Mouse (Mus musculus) heart, adult 8-10 months (tissue): ENCODE measurements around the gene Dhh. TPM values are rescaled to one million over a fixed set of nuclear protein-coding genes. Genes with fewer than 3 reads are reported as not detected.

Experiments used
- DNase-seq: peaks from one replicate; pipeline ENCODE4 v3.0.0; 2022; ENCODE audit warnings: low spot score
- total RNA-seq, 4 experiments: library from RNA; stranded (reverse); gene quantifications; 2 replicates each; pipeline ENCODE4 v1.2.4; 2022

The Dhh gene
- total RNA-seq, 4 experiments from 2014 or later, result 0.72 to 1.6 (median 1.0) TPM

- no peak for DNase-seq
Observed at GRCm38 (mm10) chr15:98851229-98851818, 47.0 kb downstream of the Dhh start.

GRCm38 (mm10) chr15:98850668-98851067 is 47.7 kb downstream of the Dhh start:
- no peak for DNase-seq

GRCm38 (mm10) chr15:98849956-98850600 is 48.3 kb downstream of the Dhh start:
- DNase-seq, result no peak

DNA sequence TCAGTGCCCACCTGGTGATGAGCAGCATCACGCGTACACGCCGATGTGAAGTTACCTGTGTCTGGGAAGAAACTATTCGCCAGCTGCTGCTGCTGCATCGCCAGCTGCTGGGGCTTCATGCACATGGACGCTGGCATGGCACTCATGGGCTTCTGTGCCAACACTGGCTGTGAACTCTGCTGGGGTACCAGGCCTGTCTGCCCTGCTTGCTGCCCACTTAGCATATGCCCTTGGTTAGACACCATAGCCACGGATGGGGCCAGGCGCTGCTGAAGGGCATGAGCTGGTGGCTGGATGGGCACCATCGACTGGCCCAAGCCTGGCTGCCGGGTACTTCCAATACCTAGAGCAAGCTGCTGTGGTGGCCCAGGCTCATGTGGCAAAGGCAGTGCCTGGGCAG is 49.2 kb downstream of the Dhh start:
- no peak for DNase-seq

DNA sequence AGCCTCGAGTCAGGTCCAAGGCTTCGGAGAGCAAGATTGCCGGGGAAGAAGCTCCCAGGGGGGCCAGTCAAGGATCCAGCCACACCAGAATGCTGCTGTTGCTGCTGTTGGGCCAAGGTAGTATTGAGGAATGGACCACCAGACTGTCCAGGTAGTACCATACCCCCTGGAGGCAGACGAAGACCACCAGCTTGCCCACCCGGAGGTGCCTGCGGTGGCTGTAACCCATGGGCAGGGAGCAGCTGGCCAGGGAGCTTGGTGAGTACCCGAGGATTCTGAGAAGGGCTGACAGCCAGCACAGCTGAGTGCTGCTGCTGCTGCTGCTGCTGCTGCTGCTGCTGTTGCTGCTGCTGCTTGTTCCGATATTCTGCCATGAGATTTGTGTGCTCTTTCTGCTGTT is 52.2 kb downstream of the Dhh start:
- DNase-seq, result no peak

DNA sequence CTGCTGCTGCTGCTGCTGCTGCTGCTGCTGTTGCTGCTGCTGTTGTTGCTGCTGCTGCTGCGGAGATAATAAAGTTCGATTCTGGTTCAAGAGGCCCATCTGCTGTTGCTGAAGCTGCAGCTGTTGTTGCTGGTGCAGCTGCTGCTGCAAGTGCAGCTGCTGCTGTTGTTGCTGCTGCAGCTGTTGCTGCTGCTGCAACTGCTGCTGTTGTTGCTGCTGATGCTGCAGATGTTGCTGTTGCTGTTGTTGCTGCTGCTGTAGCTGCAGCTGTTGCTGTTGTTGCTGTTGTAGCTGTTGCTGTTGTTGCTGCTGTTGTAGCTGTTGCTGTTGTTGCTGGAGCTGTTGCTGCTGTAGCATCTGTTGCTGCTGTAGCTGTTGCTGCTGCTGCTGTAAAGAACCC is 53.2 kb downstream of the Dhh start:
- no peak for DNase-seq

DNA sequence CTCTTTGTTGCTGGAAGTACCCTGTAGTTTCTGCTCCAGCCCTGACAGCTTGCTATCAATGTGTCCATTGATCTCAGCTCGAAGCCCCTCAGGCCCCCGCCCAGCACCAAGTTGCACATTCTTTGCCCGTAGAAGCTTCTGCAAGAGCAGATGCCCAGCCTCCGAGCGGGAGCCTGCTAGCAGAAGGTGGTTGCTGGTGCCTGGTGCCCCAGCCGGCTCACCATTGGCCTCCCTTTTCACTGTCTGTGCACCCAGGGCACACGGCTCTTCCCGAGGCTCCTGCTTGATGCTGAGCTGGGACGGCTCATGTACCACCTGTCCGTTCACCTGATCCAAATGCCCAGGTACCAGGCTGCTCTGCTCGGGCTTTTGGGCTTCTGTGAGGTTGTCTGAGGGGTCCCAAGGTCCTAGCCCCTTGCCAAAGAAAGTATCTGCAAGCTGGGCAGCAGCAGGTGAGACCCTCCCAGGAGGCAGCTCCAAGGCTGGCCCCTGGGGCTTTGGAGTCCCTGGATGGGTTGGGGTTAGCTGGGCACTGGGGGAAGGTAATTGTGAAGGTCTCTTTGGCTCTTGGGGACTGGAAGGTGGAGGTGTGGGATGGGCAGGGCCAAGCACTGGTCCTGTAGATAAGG is 54.6 kb downstream of the Dhh start:
- DNase-seq, result no peak

Other genes starting within 250 kb of the Dhh start
- gene Ddx23, start 235.6 kb downstream of the Dhh start, total RNA-seq, result 10 to 100 TPM; 53.2 to 61.7 (median 56.4) TPM
- 1 to 10 TPM in 3 of 4 experiments, under 1 TPM in 1; 1.00 to 2.1 (median 1.2) TPM for gene Rnd1, start 221.1 kb downstream of the Dhh start, total RNA-seq
- gene Ccdc65, start 190.3 kb downstream of the Dhh start, total RNA-seq, result 1 to 10 TPM in 1 of 4 experiments, under 1 TPM in 3; 0.41 to 1.1 (median 0.84) TPM
- 1 to 10 TPM; 5.6 to 9.4 (median 7.7) TPM for gene Fkbp11, start 170.3 kb downstream of the Dhh start, total RNA-seq
- gene Arf3, start 135.3 kb downstream of the Dhh start, total RNA-seq, result 10 to 100 TPM; 18.0 to 20.9 (median 19.1) TPM
- under 1 TPM in 3 of 4 experiments, not detected in 1; 0.16 to 0.44 (median 0.26) TPM for gene Wnt10b, start 120.4 kb downstream of the Dhh start, total RNA-seq
- gene Wnt1, start 108.7 kb downstream of the Dhh start, total RNA-seq, result not detected
- gene Ddn, start 89.0 kb downstream of the Dhh start, total RNA-seq, result under 1 TPM; 0.63 to 0.84 (median 0.72) TPM
- 100 to 1,000 TPM in 2 of 4 experiments, 10 to 100 TPM in 2; 96.7 to 129 (median 109) TPM for gene Prkag1, start 67.0 kb downstream of the Dhh start, total RNA-seq
- gene Kmt2d, start 27.3 kb downstream of the Dhh start, total RNA-seq, result 10 to 100 TPM; 54.7 to 66.1 (median 59.8) TPM
- 1 to 10 TPM; 1.2 to 2.8 (median 1.9) TPM for gene Rhebl1, start 4.0 kb downstream of the Dhh start, total RNA-seq
- gene Lmbr1l, start 19.7 kb upstream of the Dhh start, total RNA-seq, result 10 to 100 TPM in 2 of 4 experiments, 1 to 10 TPM in 2; 7.3 to 12.2 (median 10.0) TPM
- 100 to 1,000 TPM; 106 to 156 (median 115) TPM for gene Tuba1b, start 36.0 kb upstream of the Dhh start, total RNA-seq
- not detected for gene Gm49450, start 55.0 kb upstream of the Dhh start, total RNA-seq
- 10 to 100 TPM; 37.4 to 83.6 (median 67.3) TPM for gene Tuba1a, start 55.2 kb upstream of the Dhh start, total RNA-seq
- 10 to 100 TPM; 32.2 to 40.4 (median 33.3) TPM for gene Tuba1c, start 131.4 kb upstream of the Dhh start, total RNA-seq
- gene Prph, start 156.6 kb upstream of the Dhh start, total RNA-seq, result 1 to 10 TPM in 1 of 4 experiments, under 1 TPM in 3; 0.16 to 1.4 (median 0.47) TPM
- gene Troap, start 176.0 kb upstream of the Dhh start, total RNA-seq, result under 1 TPM in 2 of 4 experiments, not detected in 2; 0.22 to 0.35 TPM
- gene C1ql4, start 189.3 kb upstream of the Dhh start, total RNA-seq, result not detected
- gene Dnajc22, start 194.6 kb upstream of the Dhh start, total RNA-seq, result 1 to 10 TPM in 1 of 4 experiments, under 1 TPM in 3; 0.38 to 1.2 (median 0.91) TPM
- 1 to 10 TPM; 4.3 to 7.9 (median 7.2) TPM for gene Spats2, start 227.4 kb upstream of the Dhh start, total RNA-seq